Mouse (Mus musculus): Measurements from ENCODE around the gene Cbfb.

DNA sequence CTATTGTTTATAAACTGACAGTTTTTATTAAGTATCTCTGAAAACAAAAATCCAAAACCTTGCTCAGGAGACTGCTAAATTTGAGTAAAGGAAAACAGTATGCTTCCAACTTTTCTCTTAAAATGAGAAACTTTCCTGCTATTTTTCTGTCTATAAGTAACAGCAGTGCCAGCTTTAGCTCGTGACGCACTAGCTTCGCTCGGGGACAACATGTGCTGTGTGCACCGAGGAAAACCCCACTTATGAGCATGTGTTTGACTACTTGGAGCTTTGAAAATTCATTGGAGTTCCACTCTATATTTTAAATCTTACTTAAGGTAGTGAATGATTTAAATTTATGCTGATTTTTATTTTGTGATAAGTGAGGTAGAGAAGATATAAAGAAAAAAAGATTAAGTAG lies 21.7 kb downstream of the Cbfb start:
- TF ChIP-seq CTCF (IDR thresholded peaks at IDR 0.05; ENCODE audit: borderline replicate concordance, insufficient read depth, low read depth, low read length): no peak
- TF ChIP-seq POLR2A (IDR thresholded peaks at IDR 0.05; ENCODE audit: borderline replicate concordance, insufficient read depth, low read length): no peak

Data from cerebellum, adult 2 months (tissue).